Mouse (Mus musculus): Measurements from ENCODE around the gene Pramel5.
"Not testable (repeated sequence)": the region's sequence is repeated elsewhere in the genome, so short reads cannot be mapped to it uniquely, and the experiment has no call there.

Pramel5 gene

GRCm38 (mm10) chr4:144280388-144280787 is at the start of gene Pramel5:
Gene Pramel5 (minus strand): TSS chr4:144280488.
- DNase-seq = not testable (repeated sequence)

GRCm38 (mm10) chr4:144329949-144330348 is 49.7 kb upstream of the Pramel5 start, which contains the start of gene Gm13128:
Gene Gm13128 (plus strand): TSS chr4:144330249.
- not testable (repeated sequence) for DNase-seq

- not testable (repeated sequence) for DNase-seq
Observed at GRCm38 (mm10) chr4:144312666-144313460, 32.6 kb upstream of the Pramel5 start.

DNA sequence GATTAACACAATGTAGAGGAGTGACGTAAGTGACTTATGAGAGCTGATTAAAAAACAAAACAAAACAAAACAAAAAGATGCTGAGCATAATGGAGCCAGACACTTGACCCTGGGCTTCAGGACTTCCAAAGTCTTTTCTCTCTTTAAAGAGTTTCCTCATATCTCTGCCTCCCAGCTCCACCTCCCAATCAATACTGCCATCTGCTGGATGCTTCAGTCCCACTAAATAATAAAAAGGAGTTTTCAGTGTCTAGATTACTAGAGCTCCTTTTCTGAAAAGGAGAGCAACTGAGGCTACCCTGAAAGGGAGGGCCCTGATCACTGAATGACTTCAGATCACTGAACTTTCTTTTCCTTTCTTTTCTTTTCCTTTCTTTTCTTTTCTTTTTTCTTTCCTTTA is 19.1 kb upstream of the Pramel5 start:
- not testable (repeated sequence) for DNase-seq

DNA sequence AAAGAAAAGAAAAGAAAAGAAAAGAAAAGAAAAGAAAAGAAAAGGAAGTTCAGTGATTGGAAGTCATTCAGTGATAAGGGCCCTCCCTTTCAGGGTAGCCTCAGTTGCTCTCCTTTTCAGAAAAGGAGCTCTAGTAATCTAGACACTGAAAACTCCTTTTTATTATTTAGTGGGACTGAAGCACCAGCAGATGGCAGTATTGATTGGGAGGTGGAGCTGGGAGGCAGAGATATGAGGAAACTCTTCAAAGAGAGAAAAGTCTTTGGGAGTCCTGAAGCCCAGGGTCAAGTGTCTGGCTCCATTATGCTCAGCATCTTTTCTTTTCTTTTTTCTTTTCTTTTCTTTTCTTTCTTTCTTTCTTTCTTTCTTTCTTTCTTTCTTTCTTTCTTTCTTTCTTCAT is 25.5 kb downstream of the Pramel5 start:
- not testable (repeated sequence) for DNase-seq
